Mouse (Mus musculus) embryonic fibroblast, embryonic 13.5 days (primary cell): ENCODE data around the gene Trip4. TPM values are rescaled to one million over a fixed set of nuclear protein-coding genes. Genes with fewer than 3 reads are reported as not detected.

Experiments used
- H3K27ac ChIP-seq: 2 replicates; pipeline ENCODE4 v1.5.1; 2012; ENCODE audit warnings: low read length, control low read depth, inconsistent platforms; ENCODE audit not compliant: insufficient read depth
- H3K4me1 ChIP-seq: 2 replicates; pipeline ENCODE4 v1.6.1; 2011; ENCODE audit warnings: low read length; ENCODE audit not compliant: control insufficient read depth, insufficient read depth
- H3K4me3 ChIP-seq: 2 replicates; pipeline ENCODE4 v1.5.1; 2011; ENCODE audit warnings: mild to moderate bottlenecking, control low read depth, low read length; ENCODE audit not compliant: insufficient read depth
- CTCF ChIP-seq: IDR thresholded peaks from 2 replicates; pipeline ENCODE4 v1.5.1; 2011; ENCODE audit warnings: mild to moderate bottlenecking, control low read depth, low read length, moderate library complexity, borderline replicate concordance; ENCODE audit not compliant: insufficient read depth
- POLR2A ChIP-seq: IDR thresholded peaks from 2 replicates; pipeline ENCODE4 v1.6.1; 2011; ENCODE audit warnings: low read depth, mild to moderate bottlenecking, control low read depth, low read length, moderate library complexity
- polyA plus RNA-seq: library from polyadenylated mRNA; stranded (reverse); fragments of >200 nt; gene quantifications from 2 replicates; pipeline ENCODE4 v1.2.4, GENCODE M21; 2011; ENCODE audit warnings: low read depth; ENCODE audit not compliant: missing spikeins, insufficient read length

Trip4 gene
- polyA plus RNA-seq: 40.4 and 44.4 TPM in 2 replicates

DNA sequence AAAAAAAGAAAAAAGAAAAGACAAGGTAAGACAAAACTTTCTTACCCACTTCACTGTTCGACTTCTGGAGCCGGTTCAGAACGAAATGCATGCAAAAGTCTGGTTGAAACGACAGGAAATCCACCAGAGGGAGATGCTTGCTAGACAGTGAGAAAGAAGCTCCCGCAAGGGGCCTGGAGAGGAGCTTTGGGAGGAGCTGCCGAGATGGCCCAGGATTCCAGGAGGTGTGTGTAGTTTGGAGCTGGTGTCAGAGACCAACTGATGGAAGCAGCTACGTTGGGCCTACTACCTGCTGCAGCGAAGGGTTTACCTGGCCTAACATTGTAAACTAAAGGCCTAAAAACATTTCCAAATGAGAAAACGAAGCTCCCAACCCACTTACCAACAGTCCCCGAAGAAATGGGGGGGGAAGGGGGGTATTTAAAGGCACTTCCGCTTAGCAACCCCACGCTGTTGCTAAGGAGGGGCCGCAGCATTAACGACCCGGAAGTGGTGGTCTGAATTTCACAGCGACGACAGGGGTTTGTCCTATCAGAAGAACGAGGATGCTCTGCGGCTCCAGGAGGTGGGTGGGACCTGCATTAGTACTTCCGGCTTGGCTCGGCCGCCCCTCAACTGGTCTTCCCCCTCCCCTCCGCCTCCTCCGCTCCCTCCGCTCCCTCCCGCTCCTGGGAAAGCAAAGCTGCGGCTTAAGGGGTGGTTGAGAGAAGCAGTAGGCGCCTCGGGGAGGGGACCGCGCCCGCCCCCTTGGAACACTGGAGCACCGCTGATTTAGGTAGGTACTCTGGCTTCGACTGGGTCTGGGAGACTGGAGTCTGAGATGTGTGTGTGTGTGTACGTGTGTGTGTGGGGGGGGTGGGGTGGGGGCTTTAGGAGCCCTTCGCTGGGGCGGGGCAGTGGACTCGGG, at the start of gene Trip4, which contains the start of gene Csnk1g1:
Gene Trip4 (minus strand): TSS at position 401 of the 907 bp plus-strand sequence.
Gene Csnk1g1 (plus strand): TSS at position 531 of the 907 bp plus-strand sequence.
- Histone ChIP-seq H3K4me1 (peaks cover 3% of the 10 kb centered on the region; the same call in 1 of the 2 replicates), H3K4me3 (peak within 1 kb of the TSS; percentile 66), H3K27ac (peak within 1 kb of the TSS; percentile 76)
- TF ChIP-seq POLR2A: peak; percentile 71
- no peak for TF ChIP-seq CTCF

DNA sequence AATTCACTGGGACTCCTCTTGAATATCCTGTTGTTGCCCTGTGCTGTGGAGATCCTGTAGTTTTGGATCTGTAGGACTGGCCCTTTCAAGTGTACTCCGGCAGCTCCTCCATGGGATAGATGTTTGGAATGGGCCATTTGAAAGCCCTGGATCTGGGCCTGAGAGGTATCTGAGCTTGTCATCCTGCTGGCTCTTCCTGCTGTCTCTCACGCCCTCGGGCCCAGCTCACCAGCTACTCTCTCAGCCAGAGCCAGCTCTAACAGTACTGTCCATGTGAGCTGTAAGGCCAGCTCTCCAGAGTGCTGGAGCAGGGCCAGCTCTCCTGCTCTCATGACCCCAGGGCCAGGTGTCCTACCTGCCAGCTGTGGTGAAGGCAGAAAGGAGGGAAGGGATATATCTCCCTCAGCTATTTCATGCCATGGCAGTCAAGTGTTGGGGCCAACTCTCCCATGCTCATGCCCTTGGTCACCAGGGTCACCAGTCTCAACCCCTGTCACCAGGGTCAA, 42.5 kb upstream of the Trip4 start:
- no peak overlapping the region for H3K4me3 ChIP-seq
- H3K4me1 ChIP-seq: no peaks in the 10 kb centered on the region
- TF ChIP-seq CTCF: no peak
- TF ChIP-seq POLR2A: no peak
- no peak overlapping the region for H3K27ac ChIP-seq

DNA sequence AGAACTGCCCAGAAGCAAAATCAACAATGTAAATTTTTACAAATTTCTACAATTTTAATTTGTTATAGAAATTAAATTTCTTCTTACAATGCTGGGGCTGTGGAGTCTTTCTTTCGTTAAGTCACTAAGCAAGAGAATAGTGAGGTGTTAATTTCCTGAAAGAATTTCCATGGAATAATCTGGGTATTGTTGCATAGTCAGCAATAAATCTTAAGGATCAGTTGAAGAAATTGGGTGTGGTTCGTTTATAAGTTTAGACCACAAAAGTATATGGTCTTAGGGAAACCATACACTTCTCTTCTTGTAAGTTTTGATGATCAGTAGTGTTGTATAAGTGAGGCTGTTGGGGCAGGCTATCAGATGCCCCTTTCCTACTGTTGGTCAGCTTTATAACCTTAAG, 29.0 kb upstream of the Trip4 start:
- H3K4me1 ChIP-seq: no peaks in the 10 kb centered on the region
- H3K27ac ChIP-seq: no peak overlapping the region
- no peak for TF ChIP-seq POLR2A
- TF ChIP-seq CTCF: no peak
- no peak overlapping the region for H3K4me3 ChIP-seq

DNA sequence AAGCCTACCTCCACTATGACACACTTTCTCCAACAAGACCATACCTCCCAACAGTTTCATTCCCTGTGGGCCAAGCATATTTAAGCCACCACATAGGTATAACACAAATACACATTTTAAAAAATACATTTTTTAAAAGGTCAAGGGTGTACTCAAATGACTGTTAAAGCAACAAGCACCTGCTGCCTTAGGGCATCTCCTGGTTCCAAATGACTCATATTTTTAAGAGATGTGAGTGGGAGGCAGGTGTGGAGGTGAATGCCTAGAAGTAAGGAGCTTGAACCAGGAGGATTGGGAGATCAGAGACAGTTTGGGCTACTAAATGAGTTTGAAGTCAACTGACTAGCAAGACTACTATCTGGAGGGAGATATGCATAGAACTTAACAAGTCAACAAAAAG, 21.2 kb upstream of the Trip4 start:
- H3K4me3 ChIP-seq: no peak overlapping the region
- no peak for TF ChIP-seq POLR2A
- TF ChIP-seq CTCF: no peak
- no peak overlapping the region for H3K27ac ChIP-seq
- no peaks in the 10 kb centered on the region for H3K4me1 ChIP-seq

DNA sequence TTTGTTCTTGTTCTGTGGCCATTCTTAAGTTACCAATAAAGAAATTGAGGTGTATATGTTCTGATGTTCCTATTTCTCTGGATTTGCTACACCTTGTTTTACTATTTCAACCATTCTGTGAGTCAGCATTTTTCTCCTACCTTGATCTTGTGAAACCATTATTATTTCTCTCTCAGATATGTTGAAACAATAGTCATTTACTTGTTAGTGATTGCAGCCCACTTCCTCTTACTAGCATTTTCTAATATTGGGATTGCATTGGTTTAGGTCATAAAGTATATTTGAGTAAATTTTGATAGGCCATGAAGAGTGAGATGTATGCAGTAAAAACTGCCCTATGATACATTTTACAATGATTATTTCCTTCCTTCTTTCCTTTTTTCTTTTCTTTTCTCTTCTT, 19.9 kb upstream of the Trip4 start:
- Histone ChIP-seq H3K4me1 (no peaks in the 10 kb centered on the region), H3K27ac (no peak overlapping the region), H3K4me3 (no peak overlapping the region)
- TF ChIP-seq CTCF: no peak
- no peak for TF ChIP-seq POLR2A

DNA sequence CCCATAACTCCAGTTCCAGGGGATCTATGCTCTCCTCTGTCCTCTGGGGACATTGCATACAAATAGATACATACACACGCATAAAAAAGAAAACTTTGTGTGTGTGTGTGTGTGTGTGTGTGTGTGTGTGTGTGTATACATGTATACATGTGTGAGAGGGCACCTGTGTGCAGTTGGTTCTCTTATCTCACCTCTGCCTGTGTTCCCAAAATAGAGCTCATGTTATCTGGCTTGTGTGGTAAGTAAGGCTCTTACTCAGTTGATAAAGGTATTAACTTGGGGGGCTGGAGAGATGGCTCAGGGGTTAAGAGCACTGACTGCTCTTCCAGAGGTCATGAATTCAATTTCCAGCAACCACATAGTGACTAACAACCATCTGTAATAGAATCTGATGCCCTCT, 8.4 kb upstream of the Trip4 start:
- Histone ChIP-seq H3K27ac (no peak overlapping the region), H3K4me3 (no peak overlapping the region), H3K4me1 (no peaks in the 10 kb centered on the region)
- no peak for TF ChIP-seq CTCF
- TF ChIP-seq POLR2A: no peak

DNA sequence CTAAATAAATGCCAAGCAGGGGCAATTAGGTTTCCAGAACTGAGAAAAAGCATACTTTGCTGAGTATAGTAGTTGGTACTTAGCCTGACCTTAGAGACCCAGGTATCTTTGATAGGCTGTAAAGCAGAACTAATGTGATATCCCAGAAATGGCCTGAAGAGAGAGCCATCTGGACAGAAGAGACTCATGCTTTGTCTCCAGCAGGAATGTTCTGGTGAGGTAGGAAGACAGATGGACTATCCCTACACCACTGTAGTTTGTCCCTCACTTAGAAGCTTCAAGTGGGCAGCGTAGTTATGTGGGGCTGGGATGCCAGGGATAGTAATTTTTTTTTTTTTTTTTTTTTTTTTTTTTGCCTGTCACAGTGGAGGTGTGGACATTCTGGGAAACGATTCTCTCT, 5.4 kb upstream of the Trip4 start:
- Histone ChIP-seq H3K4me3 (no peak overlapping the region), H3K27ac (no peak overlapping the region), H3K4me1 (no peaks in the 10 kb centered on the region)
- no peak for TF ChIP-seq CTCF
- TF ChIP-seq POLR2A: no peak

DNA sequence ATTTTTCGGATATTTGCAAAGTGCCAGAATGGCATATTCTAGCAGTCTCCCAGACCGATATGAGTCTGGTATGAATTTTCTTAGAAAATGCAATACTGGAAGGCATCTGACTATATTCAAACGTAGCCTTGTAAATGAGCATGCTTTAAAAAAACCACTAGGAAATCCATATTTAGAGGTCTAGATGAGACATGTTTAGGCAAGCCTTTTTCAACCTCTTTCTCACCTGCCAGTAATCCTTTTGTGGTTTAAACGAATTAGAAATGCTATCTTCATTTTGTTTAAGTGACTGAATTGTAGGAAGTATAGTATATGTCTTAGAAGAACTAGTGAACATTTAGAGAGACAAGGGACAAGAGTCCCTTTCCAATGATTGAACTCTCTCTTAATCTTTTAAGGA, 1.2 kb upstream of the Trip4 start:
- peak overlapping the region; percentile 78 for H3K27ac ChIP-seq
- H3K4me1 ChIP-seq: peaks cover 3% of the 10 kb centered on the region; the same call in 1 of the 2 replicates
- no peak for TF ChIP-seq CTCF
- no peak for TF ChIP-seq POLR2A
- H3K4me3 ChIP-seq: peak overlapping the region; percentile 66

DNA sequence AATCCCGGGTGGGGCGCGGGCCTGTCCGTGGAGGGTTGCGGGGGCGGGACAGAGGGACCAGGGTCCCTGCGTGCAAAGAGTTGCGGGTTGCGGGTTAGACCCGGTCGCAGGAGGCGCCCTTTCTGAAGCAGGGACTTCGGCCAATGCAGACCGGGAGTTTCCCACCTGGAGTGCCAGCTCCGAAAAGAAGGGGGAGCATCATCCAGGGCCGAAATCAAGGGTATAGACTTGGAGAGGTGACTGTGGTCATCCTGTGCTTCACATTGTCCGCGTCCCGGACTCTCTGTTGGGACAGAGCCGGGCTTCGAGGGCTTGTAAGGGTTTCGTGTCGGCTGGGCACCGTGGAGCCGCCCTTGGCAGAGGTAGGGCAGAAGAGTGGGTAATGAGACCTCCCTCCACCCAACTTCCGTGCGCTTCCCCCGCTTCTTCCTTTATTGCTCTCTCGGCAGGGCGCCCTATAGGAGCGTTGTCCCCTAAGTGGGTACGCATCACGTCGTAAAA, 757 bp upstream of the Trip4 start:
- peak overlapping the region; percentile 76 for H3K27ac ChIP-seq
- peaks cover 3% of the 10 kb centered on the region; the same call in 1 of the 2 replicates for H3K4me1 ChIP-seq
- TF ChIP-seq CTCF: no peak
- TF ChIP-seq POLR2A: peak; percentile 56
- peak overlapping the region; percentile 66 for H3K4me3 ChIP-seq

DNA sequence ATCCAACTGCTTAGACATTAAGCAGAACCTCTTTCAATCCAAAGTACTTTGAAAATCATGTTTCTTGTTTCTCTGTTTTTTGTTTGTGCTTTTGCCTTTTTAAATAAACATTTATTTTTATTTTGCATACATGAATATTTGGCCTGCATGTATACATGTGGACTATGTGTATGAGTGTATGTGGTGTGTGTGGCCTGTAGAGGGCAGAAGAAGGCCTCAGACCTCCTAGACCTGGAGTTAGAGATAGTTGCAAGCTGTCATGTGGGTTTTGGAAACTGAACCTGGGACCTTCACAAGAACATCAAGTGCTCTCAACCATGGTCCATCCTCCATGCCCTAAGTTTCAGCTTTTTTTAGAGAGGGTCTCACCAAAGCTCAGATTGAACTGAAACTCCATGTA, 5.2 kb downstream of the Trip4 start:
- TF ChIP-seq CTCF (0 out of 2 replicates have a peak, but pooled peaks have one; percentile 6), POLR2A (no peak)
- Histone ChIP-seq H3K4me1 (peaks cover 3% of the 10 kb centered on the region; the same call in 1 of the 2 replicates), H3K27ac (no peak overlapping the region), H3K4me3 (no peak overlapping the region)
